Mouse (Mus musculus): Measurements from ENCODE around the gene Tssc4.

DNA sequence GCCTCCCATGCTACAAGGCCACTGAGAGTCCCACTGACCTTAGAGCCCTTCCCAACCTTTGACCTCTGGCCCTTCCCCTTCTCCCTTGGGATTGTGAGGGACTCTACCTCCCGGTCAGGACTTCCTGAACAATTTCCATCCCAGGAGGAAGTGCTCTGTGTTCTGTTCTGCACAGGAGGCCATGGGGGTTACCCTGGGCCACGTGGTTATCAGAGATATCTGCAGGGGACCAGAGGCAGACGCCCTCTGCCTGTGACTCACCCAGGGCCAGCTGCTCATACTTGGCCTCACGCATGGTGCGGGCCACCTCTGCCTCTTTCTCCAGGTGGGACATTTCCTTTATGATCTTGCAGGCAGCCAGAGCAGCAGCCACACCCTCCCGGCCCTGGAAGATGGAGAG is 13.0 kb downstream of the Tssc4 start:
- TF ChIP-seq POLR2A (IDR thresholded peaks at IDR 0.05; ENCODE audit: borderline replicate concordance, control insufficient read depth, low read depth, low read length) (no peak), CTCF (IDR thresholded peaks at IDR 0.05; ENCODE audit: control insufficient read depth, insufficient read depth, low read length) (no peak)
